Mouse (Mus musculus) cerebellum, adult 8-10 months (tissue): ENCODE results near the gene Fbxw11.

Source experiments
- DNase-seq: peaks from one replicate; pipeline ENCODE4 v3.0.0; 2022

The Fbxw11 gene

DNA sequence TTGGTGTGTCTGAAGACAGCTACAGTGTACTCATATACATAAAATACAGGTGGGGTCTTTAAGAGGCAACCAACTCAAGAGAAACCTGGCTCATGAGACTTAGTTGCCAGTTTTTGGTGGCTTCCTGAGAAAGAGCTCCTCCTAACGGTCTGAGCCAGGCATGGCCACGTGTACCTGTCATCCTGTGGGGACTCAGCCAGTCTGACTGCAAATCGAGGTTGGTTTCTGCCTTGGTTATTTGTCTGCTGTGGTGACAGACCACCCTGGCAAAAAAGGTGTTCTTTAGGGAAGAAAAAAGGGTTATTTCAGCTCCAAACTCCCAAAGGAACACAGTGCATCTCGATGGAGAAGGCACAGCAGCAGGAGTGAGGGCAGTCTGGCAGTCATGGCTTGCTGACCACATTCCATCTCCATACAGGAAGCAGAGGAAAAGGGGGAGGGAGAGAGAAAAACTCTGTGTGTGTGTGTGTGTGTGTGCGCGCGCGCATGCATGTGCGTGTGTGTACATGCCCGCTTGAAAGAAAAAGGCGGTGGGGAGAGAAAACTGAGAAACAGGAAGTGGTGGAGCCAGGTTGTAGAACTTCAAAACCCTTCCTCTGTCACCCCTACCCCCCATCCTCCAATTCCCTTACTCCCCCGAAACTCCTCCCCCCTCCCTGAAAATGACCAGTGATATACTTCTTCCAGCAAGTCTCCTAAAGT is 126.3 kb downstream of the Fbxw11 start:
- DNase-seq, result no peak

GRCm38 (mm10) chr11:32780747-32781536 is 138.4 kb downstream of the Fbxw11 start:
- DNase-seq, result no peak

GRCm38 (mm10) chr11:32781633-32782404 is 139.3 kb downstream of the Fbxw11 start:
- DNase-seq, result no peak

GRCm38 (mm10) chr11:32782724-32783123 is 140.2 kb downstream of the Fbxw11 start:
- DNase-seq, result no peak

- DNase-seq, result no peak
These were observed 143.1 kb downstream of the Fbxw11 start for GRCm38 (mm10) chr11:32785591-32786147.

DNA sequence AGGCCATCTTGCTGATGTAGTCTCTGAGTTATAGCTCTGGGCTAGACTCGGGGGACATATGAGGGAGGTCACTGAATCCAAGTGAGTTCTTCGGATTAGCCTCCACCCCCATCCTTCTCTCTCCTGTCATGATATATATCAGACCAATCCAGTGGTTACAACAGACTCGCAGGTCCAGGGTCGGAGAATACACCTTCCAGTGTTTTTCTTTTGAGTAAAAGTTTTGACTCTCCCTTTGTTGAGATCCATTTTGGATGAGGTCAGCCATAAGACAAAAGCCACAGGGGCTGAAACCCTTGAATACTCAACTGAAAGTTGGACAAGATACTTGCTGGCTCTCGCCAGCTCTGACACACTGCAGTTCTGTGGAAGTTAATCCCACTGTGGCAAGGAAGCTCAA is 143.7 kb downstream of the Fbxw11 start:
- no peak for DNase-seq

DNA sequence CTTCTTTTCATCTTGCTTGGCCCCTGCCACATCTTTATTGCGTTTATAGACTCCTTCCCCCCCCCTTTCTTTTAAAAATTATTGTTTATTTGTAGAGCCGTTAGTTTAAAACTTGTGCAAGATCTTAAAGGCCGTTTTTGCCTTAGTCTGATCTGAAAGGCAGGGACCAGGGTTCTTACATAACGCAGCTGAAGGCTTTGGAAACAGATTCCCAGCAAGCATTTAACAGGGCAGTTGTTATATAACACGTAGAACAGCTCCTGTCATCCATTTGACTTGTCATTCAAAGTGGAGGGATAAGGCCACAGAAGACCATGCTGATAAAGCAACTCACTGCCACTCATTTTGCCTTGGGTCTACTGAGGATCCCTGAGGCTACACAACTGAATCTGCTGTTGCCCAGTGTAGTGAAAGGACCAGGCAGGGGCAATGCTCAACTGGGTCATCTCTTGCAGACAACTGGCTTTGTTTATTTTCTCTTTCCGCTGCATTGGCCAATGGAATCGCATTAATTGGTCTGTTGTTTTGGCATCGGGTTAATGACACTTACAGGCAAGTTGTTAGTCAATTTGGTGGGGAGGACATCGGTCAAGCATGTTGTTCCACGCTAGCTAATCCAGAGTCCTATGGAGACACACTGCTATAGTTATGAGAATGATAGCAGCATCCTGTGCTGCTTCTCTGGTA is 152.4 kb downstream of the Fbxw11 start:
- DNase-seq, result no peak
